Mouse (Mus musculus) layer of hippocampus, adult 9-11 months (tissue): ENCODE data around the gene Zswim3.
A peak's percentile ranks its signal among the peaks of the same experiment; 100 is the strongest.
"Not testable (repeated sequence)": the region's sequence is repeated elsewhere in the genome, so short reads cannot be mapped to it uniquely, and the experiment has no call there.

Experiments
- DNase-seq: peaks from one replicate; pipeline ENCODE4 v3.0.0; 2022

Gene Zswim3

GRCm38 (mm10) chr2:164815821-164816220 is 10.9 kb downstream of the Zswim3 start:
- no peak for DNase-seq

DNA sequence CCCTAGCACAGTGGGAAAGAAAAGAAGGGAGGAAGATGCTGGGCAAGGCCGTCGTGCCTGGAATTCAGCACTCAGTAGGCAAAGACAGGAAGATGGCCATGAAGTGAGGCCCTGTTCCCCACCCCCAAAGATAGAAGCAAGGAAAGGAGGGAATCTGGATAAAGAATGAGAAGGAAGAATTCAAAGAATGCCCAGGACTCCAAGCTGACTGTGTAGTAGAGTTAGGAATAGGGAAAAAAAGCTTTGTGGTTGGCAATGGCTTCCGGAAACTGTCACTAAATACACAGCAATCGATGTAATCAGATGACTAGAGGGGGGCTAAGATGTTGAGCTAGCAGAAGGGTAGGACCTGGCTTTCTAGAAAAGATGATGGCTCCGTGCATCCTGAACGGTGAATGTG is 12.3 kb downstream of the Zswim3 start:
- DNase-seq, result no peak

DNA sequence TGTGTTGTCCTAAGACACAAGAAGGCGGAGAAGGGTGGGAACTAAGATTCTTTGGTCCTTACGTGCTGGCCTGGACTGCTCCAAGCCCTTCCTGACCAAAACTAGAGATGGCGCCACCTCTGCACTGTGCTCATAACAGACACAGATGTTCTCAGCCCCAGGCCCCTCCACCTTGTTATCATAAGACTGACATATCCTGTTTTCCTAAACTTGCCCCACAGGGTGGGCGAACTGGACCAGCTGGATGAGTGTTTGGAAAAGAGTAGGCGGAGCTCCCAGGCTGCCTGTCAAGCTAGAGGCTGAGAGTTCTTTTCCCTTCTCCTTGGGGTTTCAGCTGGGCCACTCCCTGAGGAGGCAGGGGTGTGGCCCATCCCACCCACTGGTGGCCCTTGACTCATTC is 12.8 kb downstream of the Zswim3 start:
- DNase-seq, result no peak

- no peak for DNase-seq
Observed at GRCm38 (mm10) chr2:164821060-164821459, 16.2 kb downstream of the Zswim3 start.

- DNase-seq, result peak; percentile 99
Observed at GRCm38 (mm10) chr2:164822636-164823165, 17.8 kb downstream of the Zswim3 start, which contains the start of gene Zswim1. Zswim1 (plus strand) TSS chr2:164822686.

GRCm38 (mm10) chr2:164823181-164823585 is 18.3 kb downstream of the Zswim3 start:
- peak; percentile 51 for DNase-seq

GRCm38 (mm10) chr2:164823969-164824368 is 19.1 kb downstream of the Zswim3 start:
- no peak for DNase-seq

- no peak for DNase-seq
Observed at GRCm38 (mm10) chr2:164825521-164825920, 20.6 kb downstream of the Zswim3 start.

- DNase-seq, result no peak
Observed at GRCm38 (mm10) chr2:164827146-164827850, 22.4 kb downstream of the Zswim3 start.

- no peak for DNase-seq
Observed at GRCm38 (mm10) chr2:164828437-164828836, 23.5 kb downstream of the Zswim3 start, which contains the start of gene Spata25. Spata25 (minus strand) TSS chr2:164828537.

DNA sequence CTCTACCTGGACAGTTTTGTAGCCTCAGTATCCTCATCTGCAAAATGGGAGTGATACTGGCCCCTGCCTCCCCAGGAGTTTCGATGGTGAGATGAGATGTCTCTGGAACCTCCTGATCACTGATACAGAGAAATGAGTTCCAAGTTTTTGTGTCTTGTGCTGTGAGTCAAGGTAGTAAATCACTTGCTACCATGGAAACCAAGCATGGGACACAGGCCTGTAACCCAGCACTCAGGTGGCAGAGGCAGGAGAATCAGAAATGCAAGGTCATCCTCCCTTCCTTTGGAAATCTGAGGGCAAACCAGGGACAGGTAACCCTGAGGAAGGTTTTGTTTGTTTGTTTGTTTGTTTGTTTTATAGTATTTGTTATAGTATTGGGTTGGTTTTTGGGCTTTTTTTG is 24.2 kb downstream of the Zswim3 start:
- DNase-seq, result no peak

- DNase-seq, result no peak
Observed at GRCm38 (mm10) chr2:164831029-164831428, 26.1 kb downstream of the Zswim3 start.

DNA sequence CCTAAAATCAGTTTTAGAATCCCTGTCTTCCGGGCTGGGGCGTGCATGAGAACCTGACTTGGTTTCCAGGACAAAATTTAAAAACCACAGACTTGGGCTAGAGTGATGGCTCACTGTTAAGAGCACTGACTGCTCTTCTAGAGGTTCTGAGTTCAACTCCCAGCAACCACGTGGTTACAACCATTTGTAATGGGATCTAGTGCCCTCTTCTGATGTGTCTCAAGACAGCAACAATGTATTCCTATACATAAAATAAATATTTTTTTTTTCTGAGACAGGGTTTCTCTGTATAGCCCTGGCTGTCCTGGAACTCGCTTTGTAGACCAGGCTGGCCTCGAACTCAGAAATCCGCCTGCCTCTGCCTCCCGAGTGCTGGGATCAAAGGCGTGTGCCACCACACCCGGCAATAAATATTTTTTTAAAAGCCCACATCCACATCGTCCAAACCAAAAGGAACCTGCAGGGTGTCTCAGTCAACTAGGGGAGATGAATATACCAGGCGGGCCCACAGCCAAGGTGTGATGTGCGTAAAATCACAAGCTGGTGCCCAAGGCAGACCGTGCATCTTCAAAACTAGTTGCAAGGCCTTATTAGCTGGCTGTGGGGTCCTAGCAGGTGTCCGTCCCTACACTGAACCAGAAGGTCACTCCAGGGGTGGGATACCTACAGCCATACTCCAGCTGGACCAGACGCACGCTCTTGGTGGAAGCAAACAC is 27.3 kb downstream of the Zswim3 start:
- no peak for DNase-seq

DNA sequence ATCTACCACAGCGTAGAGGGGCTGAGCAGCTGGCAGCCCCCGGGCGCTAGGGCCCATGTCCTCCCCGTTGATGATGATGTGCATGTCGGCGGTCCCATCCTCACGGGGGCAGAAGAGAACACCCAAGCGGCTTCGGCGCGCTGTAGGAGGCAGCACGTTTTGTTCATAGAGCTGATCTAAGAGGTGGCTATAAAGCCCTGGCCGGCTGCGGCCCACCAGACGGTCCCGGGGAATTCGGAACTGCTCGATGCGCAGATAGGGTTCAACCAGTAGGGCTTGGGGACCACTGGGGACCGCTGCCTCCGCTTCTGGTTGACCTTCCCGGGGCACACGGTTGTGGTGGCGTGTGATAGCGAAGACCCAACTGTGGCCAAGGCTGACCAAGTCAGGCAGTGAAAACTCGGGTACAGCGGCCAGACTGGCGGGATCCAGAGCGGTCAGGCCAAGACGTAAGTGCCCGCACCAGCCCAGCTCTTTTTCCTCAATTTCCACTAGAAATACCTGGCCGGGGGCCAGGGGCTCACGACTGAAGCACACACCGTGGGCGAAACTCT is 27.9 kb downstream of the Zswim3 start, which contains the start of gene Ctsa:
TSS of gene Ctsa (plus strand) at position 126 of the 554 bp plus-strand sequence.
- DNase-seq, result peak; percentile 85

DNA sequence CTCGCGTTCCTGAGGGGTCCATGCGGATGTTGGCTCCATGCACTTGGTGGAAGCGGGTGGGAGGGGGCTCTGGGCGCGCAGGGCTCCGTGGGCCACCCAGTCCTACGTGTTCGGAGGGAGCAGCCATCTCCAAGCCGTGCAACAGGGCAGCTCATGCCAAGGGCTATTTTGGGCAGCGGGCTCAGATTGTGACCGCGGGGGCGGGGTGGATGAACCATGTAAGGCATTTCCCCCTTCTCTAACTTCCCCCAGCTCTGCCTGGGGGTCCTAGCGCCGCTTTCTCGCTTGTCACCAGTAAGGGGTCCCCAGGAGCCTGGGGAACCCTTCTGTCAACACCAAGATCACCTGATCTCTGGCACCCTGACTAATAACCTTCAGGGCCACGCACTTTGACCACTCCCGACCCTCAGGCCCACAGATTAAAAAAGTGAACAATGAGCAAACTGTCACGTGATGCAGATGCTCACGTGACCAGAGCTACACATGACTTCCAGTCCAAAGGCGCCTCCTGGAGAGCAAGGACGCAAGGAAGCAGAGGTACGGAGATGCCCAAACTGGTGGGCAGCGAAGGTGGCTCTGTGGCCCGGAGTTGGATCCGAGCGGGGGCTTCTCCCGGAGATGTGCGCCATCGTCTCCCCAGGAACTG is 28.5 kb downstream of the Zswim3 start, which contains the start of gene Neurl2:
TSS of gene Neurl2 (minus strand) at position 143 of the 646 bp plus-strand sequence.
- DNase-seq, result peak; percentile 96

- no peak for DNase-seq
Observed at GRCm38 (mm10) chr2:164834531-164834930, 29.6 kb downstream of the Zswim3 start.

- no peak for DNase-seq
Observed at GRCm38 (mm10) chr2:164835164-164835563, 30.3 kb downstream of the Zswim3 start.

DNA sequence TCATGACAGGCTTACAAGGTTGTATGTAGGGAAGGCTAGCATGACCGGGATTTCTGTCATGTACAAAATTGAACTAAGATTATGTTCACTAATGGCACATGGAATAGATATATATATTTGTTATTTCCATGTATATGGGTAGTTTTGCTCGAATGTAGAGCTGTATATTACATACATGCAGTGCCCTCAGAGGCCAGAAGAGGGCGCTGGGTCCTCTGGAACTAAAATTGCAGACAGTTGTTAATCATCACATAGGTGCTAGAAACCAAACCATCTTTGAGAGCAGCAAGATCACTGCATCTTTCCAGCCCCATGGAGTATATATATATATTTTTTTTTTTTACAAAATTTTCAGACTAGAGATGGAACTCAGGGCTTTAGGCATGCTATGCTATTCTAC is 40.9 kb downstream of the Zswim3 start:
- DNase-seq, result no peak

GRCm38 (mm10) chr2:164850061-164850460 is 45.2 kb downstream of the Zswim3 start:
- no peak for DNase-seq

- not testable (repeated sequence) for DNase-seq
Observed at GRCm38 (mm10) chr2:164855572-164855971, 50.7 kb downstream of the Zswim3 start.

GRCm38 (mm10) chr2:164856309-164857100 is 51.6 kb downstream of the Zswim3 start:
- DNase-seq, result no peak
